Mouse (Mus musculus) urinary bladder, postnatal 14 days (tissue): ENCODE results near the gene Ebf4.
"Not testable (repeated sequence)": the region's sequence is repeated elsewhere in the genome, so short reads cannot be mapped to it uniquely, and the experiment has no call there.

ENCODE experiments used
- DNase-seq: peaks from one replicate; pipeline ENCODE4 v3.0.0; 2021; ENCODE audit warnings: low spot score

The Ebf4 gene

DNA sequence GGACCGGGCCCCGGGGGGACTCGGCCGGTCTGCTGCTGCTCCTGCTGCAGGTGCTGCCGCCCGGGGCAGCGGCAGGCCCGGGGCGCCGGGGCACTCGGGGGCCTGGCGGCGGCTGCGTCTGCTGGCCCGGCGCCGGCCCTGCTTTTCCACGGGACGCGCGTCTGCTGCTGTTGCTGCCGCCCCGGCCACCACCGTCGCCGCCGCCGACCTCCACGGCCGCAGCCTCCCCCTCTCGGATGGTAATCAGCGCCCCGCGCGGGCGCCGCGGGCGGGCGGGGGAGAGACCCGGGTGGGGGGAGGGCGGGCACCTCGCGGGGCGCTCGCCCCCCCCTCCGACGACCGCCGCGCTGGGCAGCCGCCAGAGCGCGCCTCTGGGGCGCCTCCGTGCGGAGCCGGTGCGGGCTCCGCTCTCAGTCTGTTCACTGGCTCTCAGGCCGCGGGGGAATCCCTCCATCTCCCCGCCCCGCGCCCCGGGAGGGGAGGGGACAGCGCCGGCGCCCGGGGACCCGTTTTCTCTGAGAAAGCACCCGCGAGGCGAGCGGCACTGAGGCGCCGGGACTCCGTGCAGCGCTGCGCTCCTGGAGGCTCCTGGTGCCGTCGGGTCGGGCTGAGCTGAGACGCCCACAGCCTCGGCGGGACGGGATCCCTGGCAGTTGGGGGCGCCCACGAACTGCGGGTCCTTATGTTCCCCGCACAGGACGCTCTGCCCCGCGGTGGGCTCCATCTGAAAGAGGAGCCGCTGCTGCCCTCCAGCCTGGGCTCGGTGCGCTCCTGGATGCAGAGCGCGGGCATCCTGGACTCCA lies 563 bp downstream of the Ebf4 start:
- peak; percentile 40 for DNase-seq

GRCm38 (mm10) chr2:130296134-130296745 lies 1.3 kb downstream of the Ebf4 start:
- DNase-seq: peak; percentile 16

- no peak for DNase-seq
Measured at GRCm38 (mm10) chr2:130297580-130297979, 2.6 kb downstream of the Ebf4 start.

- no peak for DNase-seq
Measured at GRCm38 (mm10) chr2:130303014-130303413, 8.0 kb downstream of the Ebf4 start.

DNA sequence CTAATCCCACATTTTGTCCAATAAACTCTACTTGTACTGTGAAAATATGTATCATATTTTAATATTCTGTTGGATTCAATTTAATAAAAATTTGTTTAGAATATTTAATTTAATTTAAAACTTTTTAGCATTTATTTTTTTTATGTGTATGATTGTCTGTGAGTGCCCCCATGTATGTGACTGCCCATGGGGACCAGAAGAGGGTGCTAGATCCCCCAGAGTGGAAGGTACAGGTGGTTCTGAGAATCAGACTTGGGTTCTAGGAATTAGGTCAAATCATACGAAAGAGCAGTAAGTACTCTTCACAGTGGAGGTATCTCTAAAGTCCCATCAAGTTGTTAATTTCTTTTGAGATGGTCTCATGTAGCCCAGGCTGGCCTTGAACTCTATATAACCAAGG lies 32.1 kb downstream of the Ebf4 start:
- no peak for DNase-seq

- DNase-seq: no peak
Measured at GRCm38 (mm10) chr2:130329502-130329901, 34.5 kb downstream of the Ebf4 start.

- no peak for DNase-seq
Measured at GRCm38 (mm10) chr2:130335112-130335511, 40.1 kb downstream of the Ebf4 start.

- no peak for DNase-seq
Measured at GRCm38 (mm10) chr2:130340464-130341219, 45.7 kb downstream of the Ebf4 start.

DNA sequence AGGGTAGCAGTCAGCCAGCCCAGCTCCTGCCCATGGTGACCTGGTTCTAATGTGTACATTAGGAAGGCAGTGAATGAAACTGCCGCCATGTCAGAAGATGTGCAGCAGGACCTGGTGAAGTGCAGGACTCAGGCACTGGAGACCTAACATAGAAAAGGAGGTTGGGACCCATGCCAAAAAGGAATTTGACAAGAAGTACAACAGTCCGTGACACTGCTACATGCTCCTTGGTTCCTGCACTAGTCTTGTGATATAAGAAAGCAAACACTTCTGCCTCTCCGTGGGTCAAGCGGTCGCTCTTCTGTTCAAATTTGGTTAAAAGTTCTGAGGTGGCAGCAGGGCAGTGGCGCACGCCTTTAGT lies 46.2 kb downstream of the Ebf4 start:
- no peak for DNase-seq

- DNase-seq: no peak
Measured at GRCm38 (mm10) chr2:130350376-130350775, 55.4 kb downstream of the Ebf4 start.

DNA sequence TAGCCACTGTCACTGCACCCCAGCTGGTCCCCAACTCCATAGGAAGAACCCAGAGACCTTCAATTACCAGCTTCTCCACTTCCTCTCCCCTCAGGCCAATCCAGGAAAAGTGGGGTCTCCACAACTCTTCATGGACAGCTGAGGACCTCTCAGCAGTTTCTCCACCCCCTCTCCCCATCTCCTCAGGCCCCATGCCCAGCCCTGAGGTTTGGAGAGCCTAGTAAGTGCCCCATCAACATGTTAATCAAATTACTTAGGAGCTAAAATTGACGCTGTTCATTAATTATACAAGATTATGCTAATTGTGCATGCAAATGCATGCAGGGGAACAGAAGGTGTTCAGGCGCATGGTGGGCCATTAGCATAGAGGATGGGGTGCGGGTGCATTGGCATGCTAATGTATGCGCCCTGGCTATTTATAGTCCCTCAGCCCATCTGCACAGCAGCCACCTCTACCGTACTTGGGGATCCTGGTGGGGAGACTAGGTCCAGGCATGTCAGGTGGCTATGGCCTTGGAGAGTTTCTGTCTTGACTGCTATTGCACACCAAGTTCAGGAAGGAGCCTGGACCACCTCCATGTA lies 56.9 kb downstream of the Ebf4 start:
- DNase-seq: no peak

DNA sequence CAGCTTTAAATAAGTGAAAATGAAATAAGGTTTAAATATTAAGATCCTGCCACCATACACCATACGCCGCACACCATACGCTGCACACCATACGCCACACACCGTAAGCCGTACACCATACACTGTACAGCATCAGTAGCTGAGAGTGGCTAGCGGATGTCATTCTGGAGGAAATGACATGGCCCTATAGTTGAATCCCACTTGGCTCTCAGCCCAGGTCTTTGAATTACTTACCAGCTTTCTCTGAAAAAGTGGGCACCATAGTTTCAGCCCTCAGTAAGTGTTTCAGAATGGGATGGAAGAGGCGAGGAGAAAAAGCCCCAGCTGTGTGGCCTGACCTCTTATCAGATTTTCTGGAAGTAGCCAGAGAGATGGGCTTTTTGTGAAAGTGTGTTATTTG lies 58.4 kb downstream of the Ebf4 start:
- DNase-seq: no peak

DNA sequence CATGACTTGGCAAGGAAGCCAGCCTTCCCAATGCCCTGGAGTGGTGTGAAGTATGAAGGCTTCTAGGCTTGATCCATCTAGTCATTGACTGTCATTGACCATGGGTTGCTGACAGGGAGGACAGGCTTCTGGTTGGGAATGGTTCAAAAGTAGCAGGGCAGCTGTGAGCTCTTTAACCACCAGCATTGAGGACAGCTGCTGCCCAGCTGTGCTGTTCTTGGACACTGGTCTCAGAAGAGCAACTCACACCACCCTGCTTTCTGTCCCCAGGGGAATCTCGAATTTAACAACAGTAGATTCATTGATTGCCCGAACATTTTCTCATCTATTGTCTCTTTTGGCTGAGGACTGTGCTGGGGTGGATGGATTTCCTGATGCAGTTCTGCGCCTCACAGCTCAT lies 58.9 kb downstream of the Ebf4 start:
- no peak for DNase-seq

GRCm38 (mm10) chr2:130357551-130357950 lies 62.6 kb downstream of the Ebf4 start:
- DNase-seq: no peak

- DNase-seq: no peak
Measured at GRCm38 (mm10) chr2:130358852-130359251, 63.9 kb downstream of the Ebf4 start.

DNA sequence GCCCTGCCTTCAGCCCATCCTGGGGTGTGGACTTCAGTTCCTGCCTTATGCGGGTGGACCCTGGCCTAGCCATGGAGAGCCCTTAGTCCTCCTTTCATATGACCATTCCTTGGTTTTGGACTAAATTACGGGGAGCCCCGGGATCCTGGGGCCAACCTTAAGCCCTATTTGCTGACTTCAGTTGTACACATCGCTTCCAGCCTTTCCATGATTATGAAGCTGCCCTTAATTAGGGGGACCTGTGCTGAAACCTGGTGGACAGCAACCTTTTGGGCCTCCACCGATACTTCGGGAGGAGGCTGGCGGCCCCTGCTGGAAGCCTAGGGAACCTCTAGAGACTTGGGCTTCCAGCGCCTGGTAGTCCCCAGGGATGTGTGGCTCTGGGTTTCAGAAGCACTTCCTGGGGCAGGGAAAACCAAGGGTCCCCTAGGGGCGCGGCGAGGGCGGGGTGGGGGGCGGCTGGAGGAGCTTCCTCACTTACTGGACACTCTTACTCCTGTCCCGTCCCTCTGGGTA lies 67.6 kb downstream of the Ebf4 start:
- peak; percentile 62 for DNase-seq

- DNase-seq: no peak
Measured at GRCm38 (mm10) chr2:130365211-130366094, 70.5 kb downstream of the Ebf4 start.

- no peak for DNase-seq
Measured at GRCm38 (mm10) chr2:130367386-130367785, 72.4 kb downstream of the Ebf4 start.

- not testable (repeated sequence) for DNase-seq
Measured at GRCm38 (mm10) chr2:130373026-130373425, 78.1 kb downstream of the Ebf4 start.

DNA sequence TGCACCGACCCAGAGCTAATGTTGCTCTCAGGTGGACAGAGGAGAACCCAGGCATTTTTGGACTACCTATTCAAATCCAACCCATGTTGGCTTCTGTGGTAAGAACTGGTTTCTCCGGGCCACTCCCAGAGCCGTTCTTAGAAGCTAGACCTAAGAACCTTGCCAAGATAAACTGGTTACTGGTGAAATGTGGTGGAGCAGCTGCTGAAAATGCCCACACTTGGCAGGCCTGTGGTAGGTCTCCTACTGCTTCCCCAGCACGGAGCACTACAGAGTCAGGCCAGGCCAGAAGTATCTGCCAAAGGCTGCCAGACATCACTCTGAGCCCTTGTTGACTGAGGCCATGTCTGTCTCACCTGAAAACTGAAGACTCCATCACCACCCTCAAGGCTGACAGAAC lies 80.0 kb downstream of the Ebf4 start:
- DNase-seq: no peak

- DNase-seq: no peak
Measured at GRCm38 (mm10) chr2:130383205-130383604, 88.2 kb downstream of the Ebf4 start.
